Mouse (Mus musculus): ENCODE measurements around the gene Kcnj14.

The Kcnj14 gene

GRCm38 (mm10) chr7:45797661-45798510, 26.7 kb downstream of the Kcnj14 start:
- no peak for DNase-seq (ENCODE audit: low spot score in 2 of 2)

- no peak for DNase-seq (ENCODE audit: low spot score in 2 of 2)
These were observed 27.6 kb downstream of the Kcnj14 start for GRCm38 (mm10) chr7:45796950-45797349.

GRCm38 (mm10) chr7:45794971-45795370, 29.6 kb downstream of the Kcnj14 start:
- DNase-seq (ENCODE audit: low spot score in 2 of 2) = no peak

GRCm38 (mm10) chr7:45793969-45794585, 30.5 kb downstream of the Kcnj14 start:
- DNase-seq (ENCODE audit: low spot score in 2 of 2) = no peak

GRCm38 (mm10) chr7:45793240-45793639, 31.3 kb downstream of the Kcnj14 start:
- DNase-seq (ENCODE audit: low spot score in 2 of 2) = no peak

GRCm38 (mm10) chr7:45791756-45792490, 32.7 kb downstream of the Kcnj14 start:
- no peak for DNase-seq (ENCODE audit: low spot score in 2 of 2)

- DNase-seq (ENCODE audit: low spot score in 2 of 2) = no peak
These were observed 33.9 kb downstream of the Kcnj14 start for GRCm38 (mm10) chr7:45790721-45791120.

- DNase-seq (ENCODE audit: low spot score in 2 of 2) = no peak
These were observed 36.9 kb downstream of the Kcnj14 start for GRCm38 (mm10) chr7:45787642-45788041.

- no peak for DNase-seq (ENCODE audit: low spot score in 2 of 2)
These were observed 37.7 kb downstream of the Kcnj14 start for GRCm38 (mm10) chr7:45786661-45787413.

- DNase-seq (ENCODE audit: low spot score in 2 of 2) = no peak
These were observed 38.4 kb downstream of the Kcnj14 start for GRCm38 (mm10) chr7:45786136-45786578.

GRCm38 (mm10) chr7:45785388-45786135, 39.0 kb downstream of the Kcnj14 start:
- no peak for DNase-seq (ENCODE audit: low spot score in 2 of 2)

GRCm38 (mm10) chr7:45784524-45785372, 39.8 kb downstream of the Kcnj14 start, which contains the start of gene Sult2b1:
Gene Sult2b1, minus strand, starts transcription at chr7:45784669.
- DNase-seq (ENCODE audit: low spot score in 2 of 2) = peak in 1 of 2 experiments; percentile 47

- no peak for DNase-seq (ENCODE audit: low spot score in 2 of 2)
These were observed 41.0 kb downstream of the Kcnj14 start, which contains the start of gene Lmtk3 for GRCm38 (mm10) chr7:45783511-45784091. Gene Lmtk3, plus strand, starts transcription at chr7:45783738.

- DNase-seq (ENCODE audit: low spot score in 2 of 2) = no peak
These were observed 42.3 kb downstream of the Kcnj14 start for GRCm38 (mm10) chr7:45782271-45782670.

- DNase-seq (ENCODE audit: low spot score in 2 of 2) = no peak
These were observed 45.4 kb downstream of the Kcnj14 start for GRCm38 (mm10) chr7:45779081-45779641.

- DNase-seq (ENCODE audit: low spot score in 2 of 2) = no peak
These were observed 49.3 kb downstream of the Kcnj14 start for GRCm38 (mm10) chr7:45775237-45775636.

- DNase-seq (ENCODE audit: low spot score in 2 of 2) = no peak
These were observed 53.5 kb downstream of the Kcnj14 start for GRCm38 (mm10) chr7:45771101-45771500.

GRCm38 (mm10) chr7:45770427-45771082, 54.0 kb downstream of the Kcnj14 start:
- no peak for DNase-seq (ENCODE audit: low spot score in 2 of 2)

- DNase-seq (ENCODE audit: low spot score in 2 of 2) = no peak
These were observed 57.1 kb downstream of the Kcnj14 start for GRCm38 (mm10) chr7:45767500-45767899.
